Mouse (Mus musculus): ENCODE data around the gene Sptbn1.

DNA sequence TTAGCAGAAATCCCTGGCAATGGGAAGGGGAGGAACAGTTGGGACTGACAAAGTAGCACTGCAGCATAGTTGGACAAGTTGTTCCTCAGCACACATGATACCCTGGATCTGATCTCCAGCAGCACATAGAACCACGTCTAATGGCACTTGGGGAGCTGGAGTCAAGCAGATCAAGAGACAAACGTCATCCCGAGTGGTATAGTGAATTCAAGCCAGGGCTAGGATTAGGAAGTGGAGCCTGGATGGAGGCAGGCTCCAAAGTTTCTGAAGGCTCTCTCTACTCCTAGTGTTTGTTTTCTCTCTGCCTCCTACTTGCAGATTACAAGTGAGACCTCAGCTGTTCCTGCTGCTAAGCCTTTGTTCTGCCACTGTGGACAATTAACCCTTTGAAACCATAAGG is 27.1 kb downstream of the Sptbn1 start:
- TF ChIP-seq CTCF (conservative IDR thresholded peaks at IDR 0.05; ENCODE audit: low read length) (no peak), POU5F1 (IDR thresholded peaks at IDR 0.05; ENCODE audit: borderline replicate concordance, low read length) (no peak)

Measured in E14TG2a.4 (cell line).